Mouse (Mus musculus) liver, embryonic 14.5 days (tissue): ENCODE measurements at regions not wholly inside any gene's neighbourhood (a gene's known extent, or its start where the extent isn't known, plus 50 kb on each side); places are given as distances from the start of the nearest gene placed in this dataset.

Experiments
- ATAC-seq: fragments of 200-750 bp; cut with Nextera tagmentation; 2 replicates; pipeline ENCODE4 v1.8.0; 2017; ENCODE audit warnings: moderate number of reproducible peaks, mild to moderate bottlenecking, moderate library complexity; ENCODE audit not compliant: insufficient read depth
- DNase-seq, 3 experiments: peaks; one replicate each; pipeline ENCODE4 v3.0.0-alpha.2; 2012 to 2013; ENCODE audit warnings: low read depth in 3 of 3, low spot score in 3 of 3
- H3K27ac ChIP-seq: fragments of 300-500 bp; sonication (generic); 2 replicates; pipeline ENCODE4 v1.5.1; 2014; ENCODE audit warnings: moderate library complexity, mild to moderate bottlenecking, control low read depth, inconsistent platforms
- H3K27me3 ChIP-seq: fragments of 300-500 bp; sonication (generic); 2 replicates; pipeline ENCODE4 v1.6.1; 2014; ENCODE audit warnings: mild to moderate bottlenecking, low read length, moderate library complexity; ENCODE audit not compliant: control insufficient read depth, insufficient read depth
- H3K36me3 ChIP-seq: fragments of 300-500 bp; sonication (generic); replicated peaks from 2 replicates; pipeline ENCODE4 v1.6.1; 2014; ENCODE audit warnings: low read depth; ENCODE audit not compliant: control insufficient read depth, insufficient read depth
- H3K4me1 ChIP-seq, 2 experiments: fragments of 200-500 bp in 1 of 2; fragments of 300-500 bp in 1 of 2; sonication (generic) in 1 of 2; replicated peaks; 2 replicates each; pipeline ENCODE4 v1.6.1; 2012 to 2014; ENCODE audit warnings: antibody characterized with exemption in 1 of 2, inconsistent platforms in 1 of 2, low read length in 1 of 2; ENCODE audit not compliant: control insufficient read depth in 2 of 2, insufficient read depth in 2 of 2
- H3K4me2 ChIP-seq: fragments of 300-500 bp; sonication (generic); 2 replicates; pipeline ENCODE4 v1.6.1; 2014; ENCODE audit warnings: low read depth, mild to moderate bottlenecking, control low read depth, moderate library complexity
- H3K4me3 ChIP-seq, 2 experiments: fragments of 200-500 bp in 1 of 2; fragments of 300-500 bp in 1 of 2; sonication (generic) in 1 of 2; 2 replicates each; pipeline ENCODE4 v1.5.1; 2012 to 2014; ENCODE audit warnings: low read depth in 2 of 2, low read length in 2 of 2, mild to moderate bottlenecking in 2 of 2, control low read depth in 1 of 2, inconsistent platforms in 1 of 2, moderate library complexity in 1 of 2; ENCODE audit not compliant: insufficient read depth in 1 of 2
- H3K9ac ChIP-seq: fragments of 300-500 bp; sonication (generic); replicated peaks from 2 replicates; pipeline ENCODE4 v1.6.1; 2014; ENCODE audit warnings: mild to moderate bottlenecking, control low read depth, moderate library complexity
- H3K9me3 ChIP-seq: fragments of 300-500 bp; sonication (generic); 2 replicates; pipeline ENCODE4 v1.6.1; 2016; ENCODE audit warnings: low read length, mixed read lengths; ENCODE audit not compliant: control insufficient read depth
- CTCF ChIP-seq: IDR thresholded peaks from 2 replicates; pipeline ENCODE4 v1.5.1; 2016; ENCODE audit warnings: antibody characterized with exemption, low read depth, control low read depth
- EP300 ChIP-seq: IDR thresholded peaks from 2 replicates; pipeline ENCODE4 v1.6.1; 2016; ENCODE audit warnings: antibody characterized with exemption, low read depth
- WGBS: fragments of 180-500 bp; shearing (Covaris S2); extraction: QIAGEN DNeasy Blood & Tissue Kit; methylation state at CpG from one replicate; pipeline ENCODE4 v1.1.7; 2014; ENCODE audit not compliant: insufficient replicate concordance; 5-methylcytosine and 5-hydroxymethylcytosine counted together

- Histone ChIP-seq H3K27me3 (no peaks in the 10 kb centered on the region), H3K9ac (no peak overlapping the region), H3K9me3 (no peaks in the 10 kb centered on the region), H3K4me1 (peaks cover 0 to 8% of the 10 kb centered on the region in 2 experiments; a peak in 2 of 4 replicates), H3K27ac (no peak overlapping the region), H3K4me3 (no peak overlapping the region), H3K4me2 (no peak overlapping the region), H3K36me3 (no peaks in the 10 kb centered on the region)
- ATAC-seq, result no peak
- no peak for TF ChIP-seq EP300
- TF ChIP-seq CTCF, result no peak
- DNase-seq, result no peak
- 72% methylated on average over 3 of the region's 3 CpGs for WGBS
Measured at GRCm38 (mm10) chr8:126692711-126693110, 98.9 kb upstream of the Irf2bp2 start.

GRCm38 (mm10) chr8:126692263-126692662 is 98.5 kb upstream of the Irf2bp2 start:
- no peaks in the 10 kb centered on the region for H3K36me3 ChIP-seq
- DNase-seq (no peak), ATAC-seq (no peak)
- no peak overlapping the region for H3K27ac ChIP-seq
- peaks cover 0 to 8% of the 10 kb centered on the region in 2 experiments; a peak in 2 of 4 replicates for H3K4me1 ChIP-seq
- no peak overlapping the region for H3K4me3 ChIP-seq
- WGBS, result 40% methylated on average over 3 of the region's 3 CpGs
- no peak overlapping the region for H3K9ac ChIP-seq
- H3K27me3 ChIP-seq, result no peaks in the 10 kb centered on the region
- no peak for TF ChIP-seq CTCF
- no peak for TF ChIP-seq EP300
- no peaks in the 10 kb centered on the region for H3K9me3 ChIP-seq
- no peak overlapping the region for H3K4me2 ChIP-seq

GRCm38 (mm10) chr8:126688450-126688849 is 94.7 kb upstream of the Irf2bp2 start:
- Histone ChIP-seq H3K9ac (no peak overlapping the region), H3K4me1 (no peaks in the 10 kb centered on the region; a peak in 1 of 4 replicates), H3K9me3 (no peaks in the 10 kb centered on the region), H3K27ac (no peak overlapping the region), H3K36me3 (no peaks in the 10 kb centered on the region), H3K4me2 (no peak overlapping the region), H3K4me3 (no peak overlapping the region), H3K27me3 (no peaks in the 10 kb centered on the region)
- no peak for DNase-seq
- no peak for ATAC-seq
- no peak for TF ChIP-seq EP300
- TF ChIP-seq CTCF, result peak; percentile 35; the same call in 1 of the 2 replicates
- 63% methylated on average over 5 of the region's 5 CpGs for WGBS

GRCm38 (mm10) chr8:126688014-126688413 is 94.2 kb upstream of the Irf2bp2 start:
- Histone ChIP-seq H3K27me3 (no peaks in the 10 kb centered on the region), H3K4me1 (no peaks in the 10 kb centered on the region; a peak in 1 of 4 replicates), H3K4me3 (no peak overlapping the region), H3K27ac (no peak overlapping the region), H3K36me3 (no peaks in the 10 kb centered on the region), H3K4me2 (no peak overlapping the region), H3K9ac (no peak overlapping the region), H3K9me3 (no peaks in the 10 kb centered on the region)
- 71% methylated on average over 6 of the region's 6 CpGs for WGBS
- DNase-seq (no peak), ATAC-seq (no peak)
- TF ChIP-seq EP300 (no peak), CTCF (no peak)

GRCm38 (mm10) chr8:126686827-126687226 is 93.0 kb upstream of the Irf2bp2 start:
- TF ChIP-seq EP300 (no peak), CTCF (peak; percentile 19; the same call in 1 of the 2 replicates)
- no peak for ATAC-seq
- no peak overlapping the region for H3K4me3 ChIP-seq
- no peaks in the 10 kb centered on the region for H3K27me3 ChIP-seq
- H3K36me3 ChIP-seq, result no peaks in the 10 kb centered on the region
- DNase-seq, result no peak
- no peak overlapping the region for H3K4me2 ChIP-seq
- H3K4me1 ChIP-seq, result no peaks in the 10 kb centered on the region; a peak in 1 of 4 replicates
- H3K9me3 ChIP-seq, result no peaks in the 10 kb centered on the region
- no peak overlapping the region for H3K9ac ChIP-seq
- H3K27ac ChIP-seq, result no peak overlapping the region
- WGBS, result 59% methylated on average over 4 of the region's 4 CpGs
